ENCODE assay signal across 14 mouse cellular contexts in genomic region chr6:55064477-55064827, GRCm38 (mm10).
"Had no signal": no experiment of that assay in that cellular context is flagged by ENCODE, and none has a peak within 500 bp of the region (broad histone marks: within the 10 kb centered on the region; RNA-seq: fewer than 3 reads in every experiment).

No protein-coding gene starts in this region.

- H3K27me3 ChIP-seq: limb, embryonic 12.5 days; lung, embryonic 15.5 days; midbrain, embryonic 15.5 days; neural tube, embryonic 12.5 days had no signal

- ATAC-seq: midbrain, embryonic 15.5 days had no signal

- H3K4me3 ChIP-seq: layer of hippocampus, adult 2 months; limb, embryonic 12.5 days; lung, embryonic 15.5 days; midbrain, embryonic 15.5 days; neural tube, embryonic 12.5 days had no signal

- H3K4me2 ChIP-seq: limb, embryonic 12.5 days; lung, embryonic 15.5 days; midbrain, embryonic 11.5 days; midbrain, embryonic 15.5 days; neural tube, embryonic 12.5 days had no signal

- H3K9me3 ChIP-seq: limb, embryonic 12.5 days; lung, embryonic 15.5 days; midbrain, embryonic 15.5 days; neural tube, embryonic 12.5 days had no signal

- H3K4me1 ChIP-seq: limb, embryonic 12.5 days; lung, embryonic 15.5 days; midbrain, embryonic 15.5 days; neural tube, embryonic 12.5 days had no signal

- H3K27ac ChIP-seq: layer of hippocampus, adult 2 months; limb, embryonic 12.5 days; lung, embryonic 15.5 days; macrophage; midbrain, embryonic 15.5 days; neural tube, embryonic 12.5 days; stomach, postnatal 0 days had no signal

- DNase-seq: kidney, adult 11 months; kidney, postnatal 10 days; kidney, postnatal 4 days; lung, postnatal 14 days; thymus, adult 18-20 months; thymus, postnatal 25 days had no signal

- H3K9ac ChIP-seq: limb, embryonic 12.5 days; lung, embryonic 15.5 days; midbrain, embryonic 15.5 days; neural tube, embryonic 12.5 days had no signal
